Mouse (Mus musculus) myocyte (in vitro differentiated cells): ENCODE measurements around the gene Agpat4. TPM values are rescaled to one million over a fixed set of nuclear protein-coding genes. Genes with fewer than 3 reads are reported as not detected.

Experiments
- H3K27me3 ChIP-seq: one replicate; pipeline ENCODE4 v1.6.1; 2011; ENCODE audit not compliant: control insufficient read depth, insufficient read depth, insufficient read length
- H3K36me3 ChIP-seq: one replicate; pipeline ENCODE4 v1.6.1; 2011; ENCODE audit not compliant: control insufficient read depth, insufficient read depth
- H3K4me2 ChIP-seq: one replicate; pipeline ENCODE4 v1.6.1; 2011; ENCODE audit warnings: low read depth, control low read depth
- H3K4me3 ChIP-seq: one replicate; pipeline ENCODE4 v1.5.1; 2011; ENCODE audit warnings: mild to moderate bottlenecking, control low read depth, moderate library complexity
- H3K79me2 ChIP-seq: one replicate; pipeline ENCODE4 v1.6.1; 2011; ENCODE audit not compliant: control insufficient read depth, insufficient read depth
- H3ac ChIP-seq: one replicate; pipeline ENCODE4 v1.6.1; 2011; ENCODE audit not compliant: control insufficient read depth, insufficient read length
- CEBPB ChIP-seq: IDR thresholded peaks from 2 replicates; pipeline ENCODE4 v1.6.1; 2011; ENCODE audit warnings: mild to moderate bottlenecking, moderate library complexity; ENCODE audit not compliant: poor library complexity, insufficient read depth, severe bottlenecking
- E2F4 ChIP-seq: IDR thresholded peaks from one replicate; pipeline ENCODE4 v1.6.1; 2011; ENCODE audit warnings: mild to moderate bottlenecking, control low read depth, moderate library complexity; ENCODE audit not compliant: insufficient read depth
- MAX ChIP-seq: IDR thresholded peaks from one replicate; pipeline ENCODE4 v1.6.1; 2011; ENCODE audit warnings: low read depth, mild to moderate bottlenecking, control low read depth
- MYOD1 ChIP-seq, 3 experiments: IDR thresholded peaks; one replicate each; pipeline ENCODE4 v1.6.1; 2011; ENCODE audit warnings: control low read depth in 2 of 3, low read depth in 2 of 3, mild to moderate bottlenecking in 2 of 3, moderate library complexity in 1 of 3; ENCODE audit not compliant: insufficient read length in 2 of 3, control insufficient read depth in 1 of 3
- MYOG ChIP-seq, 3 experiments: IDR thresholded peaks; one replicate each; pipeline ENCODE4 v1.6.1; 2011; ENCODE audit warnings: control low read depth in 2 of 3, low read depth in 2 of 3, mild to moderate bottlenecking in 2 of 3; ENCODE audit not compliant: insufficient read length in 2 of 3, control insufficient read depth in 1 of 3, insufficient read depth in 1 of 3
- POLR2A ChIP-seq: IDR thresholded peaks from one replicate; pipeline ENCODE4 v1.6.1; 2011; ENCODE audit warnings: low read depth, mild to moderate bottlenecking, control low read depth, moderate library complexity; ENCODE audit not compliant: insufficient read length
- POLR2AphosphoS2 ChIP-seq: IDR thresholded peaks from one replicate; pipeline ENCODE4 v1.6.1; 2011; ENCODE audit warnings: low read depth, control low read depth; ENCODE audit not compliant: insufficient read length
- REST ChIP-seq: IDR thresholded peaks from one replicate; pipeline ENCODE4 v1.6.1; 2011; ENCODE audit warnings: mild to moderate bottlenecking, control low read depth, moderate library complexity; ENCODE audit not compliant: insufficient read depth, insufficient read length
- SRF ChIP-seq: IDR thresholded peaks from one replicate; pipeline ENCODE4 v1.6.1; 2011; ENCODE audit warnings: low read depth; ENCODE audit not compliant: control insufficient read depth, insufficient read length
- TCF12 ChIP-seq: IDR thresholded peaks from one replicate; pipeline ENCODE4 v1.6.1; 2011; ENCODE audit warnings: mild to moderate bottlenecking, control low read depth; ENCODE audit not compliant: poor library complexity, insufficient read depth, severe bottlenecking
- TCF3 ChIP-seq: IDR thresholded peaks from one replicate; pipeline ENCODE4 v1.6.1; 2011; ENCODE audit warnings: low read depth, control low read depth; ENCODE audit not compliant: insufficient read length
- USF1 ChIP-seq: IDR thresholded peaks from one replicate; pipeline ENCODE4 v1.6.1; 2011; ENCODE audit warnings: low read depth, mild to moderate bottlenecking, control low read depth, moderate library complexity
- polyA plus RNA-seq: library from polyadenylated mRNA; unstranded; fragments of >200 nt; fragmentation: generic; extraction: Trizol; gene quantifications from one replicate; pipeline ENCODE4 v1.2.1, GENCODE M21; 2012; ENCODE audit warnings: missing spikeins

Agpat4 gene
- polyA plus RNA-seq, 1 experiment = 35.8 TPM

GRCm38 (mm10) chr17:12230167-12230566 lies 111.7 kb downstream of the Agpat4 start:
- no peak overlapping the region for H3K4me2 ChIP-seq
- no peak overlapping the region for H3ac ChIP-seq
- no peak for TF ChIP-seq POLR2AphosphoS2
- TF ChIP-seq E2F4 = no peak
- TF ChIP-seq USF1 = no peak
- no peak for TF ChIP-seq MYOD1 (IDR thresholded peaks at IDR 0.05; ENCODE audit: control insufficient read depth in 1 of 3, insufficient read length in 2 of 3, low read depth in 2 of 3)
- TF ChIP-seq POLR2A = no peak
- H3K36me3 ChIP-seq = peaks cover 28% of the 10 kb centered on the region
- H3K4me3 ChIP-seq = no peak overlapping the region
- no peaks in the 10 kb centered on the region for H3K27me3 ChIP-seq
- no peaks in the 10 kb centered on the region for H3K79me2 ChIP-seq

DNA sequence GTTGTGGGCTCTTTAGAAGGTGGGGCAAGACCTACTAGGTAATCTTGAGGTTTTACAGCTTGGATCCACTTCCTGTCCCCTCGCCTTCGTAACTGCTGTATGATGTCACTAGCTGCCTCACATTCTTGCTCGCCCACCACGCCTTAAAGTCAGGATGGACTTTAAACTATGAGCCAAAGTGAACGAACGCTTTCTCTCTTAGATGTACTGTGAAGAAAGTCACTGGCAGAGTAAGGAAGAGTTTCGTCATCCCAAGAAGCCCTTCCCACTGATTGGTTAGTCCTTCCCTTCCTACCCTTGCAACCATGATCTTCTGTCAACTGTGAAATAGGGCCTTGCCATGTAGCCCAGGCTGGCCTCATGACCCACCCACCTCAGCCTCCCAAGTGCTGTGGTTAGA lies 112.6 kb downstream of the Agpat4 start:
- Histone ChIP-seq H3K4me2 (no peak overlapping the region), H3ac (no peak overlapping the region), H3K27me3 (no peaks in the 10 kb centered on the region), H3K79me2 (no peaks in the 10 kb centered on the region), H3K36me3 (peaks cover 28% of the 10 kb centered on the region), H3K4me3 (no peak overlapping the region)
- TF ChIP-seq POLR2AphosphoS2 (no peak), CEBPB (no peak), TCF12 (no peak), REST (no peak), USF1 (no peak)

GRCm38 (mm10) chr17:12232724-12233123 lies 114.2 kb downstream of the Agpat4 start:
- no peak for TF ChIP-seq USF1
- no peak for TF ChIP-seq MAX
- TF ChIP-seq SRF = no peak
- TF ChIP-seq REST = no peak
- TF ChIP-seq TCF12 = no peak
- TF ChIP-seq TCF3 = no peak
- no peak for TF ChIP-seq MYOG (IDR thresholded peaks at IDR 0.05; ENCODE audit: control insufficient read depth in 1 of 3, insufficient read depth in 1 of 3, insufficient read length in 2 of 3, low read depth in 2 of 3)
- TF ChIP-seq POLR2AphosphoS2 = no peak
- TF ChIP-seq E2F4 = no peak
- no peak for TF ChIP-seq CEBPB
- TF ChIP-seq POLR2A = no peak
- no peak for TF ChIP-seq MYOD1 (IDR thresholded peaks at IDR 0.05; ENCODE audit: control insufficient read depth in 1 of 3, insufficient read length in 2 of 3, low read depth in 2 of 3)
- peaks cover 27% of the 10 kb centered on the region for H3K36me3 ChIP-seq
- no peak overlapping the region for H3K4me2 ChIP-seq
- no peak overlapping the region for H3K4me3 ChIP-seq
- H3K27me3 ChIP-seq = no peaks in the 10 kb centered on the region
- no peaks in the 10 kb centered on the region for H3K79me2 ChIP-seq
- no peak overlapping the region for H3ac ChIP-seq

DNA sequence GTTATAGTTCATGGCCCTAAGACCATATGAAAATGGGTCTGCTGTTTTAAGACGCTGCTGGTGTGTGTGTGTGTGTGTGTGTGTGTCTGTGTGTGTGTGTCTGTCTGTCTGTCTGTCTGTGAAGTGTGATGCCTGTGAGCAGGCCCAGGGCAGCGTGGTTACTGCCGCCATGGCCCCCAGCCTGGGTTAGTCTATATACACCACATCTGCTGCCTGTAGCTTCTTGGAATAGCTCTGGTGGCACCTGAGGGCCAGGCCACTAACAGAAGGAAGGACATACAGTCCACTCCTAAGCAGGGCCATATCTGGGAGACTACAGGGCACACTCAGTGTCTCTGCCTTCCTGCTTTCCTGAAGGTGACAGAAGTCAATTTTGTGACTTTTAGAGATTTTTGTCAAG lies 122.2 kb downstream of the Agpat4 start:
- Histone ChIP-seq H3K36me3 (peaks cover 9% of the 10 kb centered on the region), H3K4me3 (no peak overlapping the region)
- TF ChIP-seq MYOD1 (IDR thresholded peaks at IDR 0.05; ENCODE audit: control insufficient read depth in 1 of 3, insufficient read length in 2 of 3, low read depth in 2 of 3) (no peak), E2F4 (no peak), MYOG (IDR thresholded peaks at IDR 0.05; ENCODE audit: control insufficient read depth in 1 of 3, insufficient read depth in 1 of 3, insufficient read length in 2 of 3, low read depth in 2 of 3) (no peak), REST (no peak)

DNA sequence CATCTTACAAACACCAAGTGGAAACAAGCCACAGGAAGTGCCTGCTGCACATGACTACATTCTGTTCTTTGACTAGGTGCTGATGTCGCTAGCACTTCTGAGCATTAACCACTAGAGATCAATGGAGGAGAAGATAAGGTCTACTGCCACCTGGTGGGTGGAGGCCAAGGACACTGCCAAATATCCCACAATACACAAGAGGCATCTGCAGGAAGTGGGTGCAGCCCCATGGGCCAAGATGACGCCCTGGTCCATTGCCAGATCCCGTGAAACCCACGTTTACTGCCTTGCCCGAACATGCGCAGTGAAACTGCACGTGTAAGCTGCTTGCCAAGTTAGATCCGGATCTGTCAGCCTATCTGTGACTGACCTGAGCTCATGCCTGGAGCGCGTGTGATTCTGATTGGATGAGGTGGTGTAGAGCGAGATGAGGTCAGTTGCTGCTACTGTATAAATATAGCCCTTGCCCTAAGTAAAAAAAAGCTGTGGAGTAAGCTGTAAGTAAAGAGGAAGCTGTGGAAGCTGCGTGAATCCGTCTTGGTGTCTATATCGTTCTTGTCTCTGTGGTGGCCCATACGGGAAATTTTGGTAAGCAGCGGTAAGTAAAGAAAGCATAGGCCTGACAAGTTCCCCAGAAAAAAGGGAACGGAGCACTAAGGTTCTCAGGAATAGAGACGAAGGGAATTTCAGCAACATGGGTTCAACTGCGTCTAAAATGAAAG lies 131.4 kb downstream of the Agpat4 start:
- Histone ChIP-seq H3K4me2 (no peak overlapping the region), H3K36me3 (peaks cover 13% of the 10 kb centered on the region), H3ac (no peak overlapping the region), H3K79me2 (no peaks in the 10 kb centered on the region), H3K4me3 (no peak overlapping the region), H3K27me3 (no peaks in the 10 kb centered on the region)
- TF ChIP-seq TCF3 (no peak), POLR2A (no peak), E2F4 (no peak), POLR2AphosphoS2 (no peak), MYOG (IDR thresholded peaks at IDR 0.05; ENCODE audit: control insufficient read depth in 1 of 3, insufficient read depth in 1 of 3, insufficient read length in 2 of 3, low read depth in 2 of 3) (no peak), REST (no peak), USF1 (no peak), MYOD1 (IDR thresholded peaks at IDR 0.05; ENCODE audit: control insufficient read depth in 1 of 3, insufficient read length in 2 of 3, low read depth in 2 of 3) (no peak), MAX (no peak), CEBPB (no peak), TCF12 (no peak), SRF (no peak)

More for the DNA sequence above, 122.2 kb downstream of the Agpat4 start:
- H3K4me2 ChIP-seq = no peak overlapping the region
- H3K79me2 ChIP-seq = no peaks in the 10 kb centered on the region
- no peak overlapping the region for H3ac ChIP-seq
- H3K27me3 ChIP-seq = no peaks in the 10 kb centered on the region
